Mouse (Mus musculus) CH12.LX (cell line): Measurements from ENCODE around the gene Lcn3. TPM values are rescaled to one million over a fixed set of nuclear protein-coding genes. Genes with fewer than 3 reads are reported as not detected.

ENCODE experiments used
- polyA plus RNA-seq: library from polyadenylated mRNA; unstranded; fragments of >175 nt; gene quantifications from 2 replicates; pipeline ENCODE4 v1.2.1, GENCODE M21; 2012; ENCODE audit warnings: low read depth; ENCODE audit not compliant: insufficient read length
- total RNA-seq, 2 experiments: library from RNA; depleted of rRNA; stranded (reverse); fragments of 300-350 nt in 1 of 2; fragments of >200 nt in 1 of 2; gene quantifications; 2 replicates each; pipeline ENCODE4 v1.2.3; 2012 to 2014

Gene Lcn3
- total and polyA plus RNA-seq, 3 experiments: not detected

Other genes with a start within 250 kb of the Lcn3 start
Only the 20 nearest of the 23 such genes appear.
- 29.2 and 34.9 TPM in 2 replicates for gene Mamdc4, start 190.7 kb upstream of the Lcn3 start, total RNA-seq (2012; rRNA removed)
- gene Mamdc4, start 190.7 kb upstream of the Lcn3 start, total RNA-seq (2014; rRNA removed): 0.65 and 4.4 TPM in 2 replicates
- gene Mamdc4, start 190.7 kb upstream of the Lcn3 start, polyA plus RNA-seq: 4.9 and 11.5 TPM in 2 replicates
- gene Phpt1, start 190.3 kb upstream of the Lcn3 start, total RNA-seq (2012; rRNA removed): 46.6 and 47.2 TPM in 2 replicates
- gene Phpt1, start 190.3 kb upstream of the Lcn3 start, total RNA-seq (2014; rRNA removed): 32.6 and 37.9 TPM in 2 replicates
- 66.9 and 69.7 TPM in 2 replicates for gene Phpt1, start 190.3 kb upstream of the Lcn3 start, polyA plus RNA-seq
- 0.97 and 1.4 TPM in 2 replicates for gene Ajm1, start 183.8 kb upstream of the Lcn3 start, total RNA-seq (2012; rRNA removed)
- gene Ajm1, start 183.8 kb upstream of the Lcn3 start, total RNA-seq (2014; rRNA removed): 0.23 and 0.31 TPM in 2 replicates
- 0.93 and 1.4 TPM in 2 replicates for gene Ajm1, start 183.8 kb upstream of the Lcn3 start, polyA plus RNA-seq
- gene Rabl6, start 157.0 kb upstream of the Lcn3 start, total RNA-seq (2012; rRNA removed): 52.0 and 55.7 TPM in 2 replicates
- 32.2 and 34.6 TPM in 2 replicates for gene Rabl6, start 157.0 kb upstream of the Lcn3 start, total RNA-seq (2014; rRNA removed)
- gene Rabl6, start 157.0 kb upstream of the Lcn3 start, polyA plus RNA-seq: 62.0 and 72.9 TPM in 2 replicates
- gene Ccdc183, start 147.9 kb upstream of the Lcn3 start, total RNA-seq (2012; rRNA removed): not detected in 2 replicates
- gene Ccdc183, start 147.9 kb upstream of the Lcn3 start, total RNA-seq (2014; rRNA removed): not detected in 2 replicates
- gene Ccdc183, start 147.9 kb upstream of the Lcn3 start, polyA plus RNA-seq: 0.13 TPM in 1 of 2 replicates, not detected in the other
- 8.9 and 11.1 TPM in 2 replicates for gene Tmem141, start 143.6 kb upstream of the Lcn3 start, total RNA-seq (2012; rRNA removed)
- 6.5 and 7.7 TPM in 2 replicates for gene Tmem141, start 143.6 kb upstream of the Lcn3 start, total RNA-seq (2014; rRNA removed)
- 5.2 and 6.2 TPM in 2 replicates for gene Tmem141, start 143.6 kb upstream of the Lcn3 start, polyA plus RNA-seq
- not detected in 2 replicates for gene Fcna, start 137.5 kb upstream of the Lcn3 start, total RNA-seq (2012; rRNA removed)
- gene Fcna, start 137.5 kb upstream of the Lcn3 start, total RNA-seq (2014; rRNA removed): not detected in 2 replicates
- not detected in 2 replicates for gene Fcna, start 137.5 kb upstream of the Lcn3 start, polyA plus RNA-seq
- gene Lcn8, start 112.4 kb upstream of the Lcn3 start, total RNA-seq (2012; rRNA removed): not detected in 2 replicates
- not detected in 2 replicates for gene Lcn8, start 112.4 kb upstream of the Lcn3 start, total RNA-seq (2014; rRNA removed)
- not detected in 2 replicates for gene Lcn8, start 112.4 kb upstream of the Lcn3 start, polyA plus RNA-seq
- gene Lcn5, start 107.6 kb upstream of the Lcn3 start, total RNA-seq (2012; rRNA removed): not detected in 2 replicates
- gene Lcn5, start 107.6 kb upstream of the Lcn3 start, total RNA-seq (2014; rRNA removed): not detected in 2 replicates
- not detected in 2 replicates for gene Lcn5, start 107.6 kb upstream of the Lcn3 start, polyA plus RNA-seq
- gene Lcn6, start 88.8 kb upstream of the Lcn3 start, total RNA-seq (2012; rRNA removed): not detected in 2 replicates
- not detected in 2 replicates for gene Lcn6, start 88.8 kb upstream of the Lcn3 start, total RNA-seq (2014; rRNA removed)
- not detected in 2 replicates for gene Lcn6, start 88.8 kb upstream of the Lcn3 start, polyA plus RNA-seq
- gene Lcn10, start 82.8 kb upstream of the Lcn3 start, total RNA-seq (2012; rRNA removed): not detected in 2 replicates
- gene Lcn10, start 82.8 kb upstream of the Lcn3 start, total RNA-seq (2014; rRNA removed): not detected in 2 replicates
- not detected in 2 replicates for gene Lcn10, start 82.8 kb upstream of the Lcn3 start, polyA plus RNA-seq
- gene Obp2a, start 65.5 kb upstream of the Lcn3 start, total RNA-seq (2012; rRNA removed): not detected in 2 replicates
- not detected in 2 replicates for gene Obp2a, start 65.5 kb upstream of the Lcn3 start, total RNA-seq (2014; rRNA removed)
- not detected in 2 replicates for gene Obp2a, start 65.5 kb upstream of the Lcn3 start, polyA plus RNA-seq
- gene Bmyc, start 58.8 kb upstream of the Lcn3 start, total RNA-seq (2012; rRNA removed): 11.2 and 13.7 TPM in 2 replicates
- gene Bmyc, start 58.8 kb upstream of the Lcn3 start, total RNA-seq (2014; rRNA removed): 8.2 and 10.8 TPM in 2 replicates
- 30.5 and 37.2 TPM in 2 replicates for gene Bmyc, start 58.8 kb upstream of the Lcn3 start, polyA plus RNA-seq
- gene Obp2b, start 28.6 kb upstream of the Lcn3 start, total RNA-seq (2012; rRNA removed): not detected in 2 replicates
- not detected in 2 replicates for gene Obp2b, start 28.6 kb upstream of the Lcn3 start, total RNA-seq (2014; rRNA removed)
- gene Obp2b, start 28.6 kb upstream of the Lcn3 start, polyA plus RNA-seq: not detected in 2 replicates
- gene Lcn11, start 11.4 kb downstream of the Lcn3 start, total RNA-seq (2012; rRNA removed): not detected in 2 replicates
- gene Lcn11, start 11.4 kb downstream of the Lcn3 start, total RNA-seq (2014; rRNA removed): not detected in 2 replicates
- gene Lcn11, start 11.4 kb downstream of the Lcn3 start, polyA plus RNA-seq: not detected in 2 replicates
- not detected in 2 replicates for gene Gm13539, start 16.7 kb downstream of the Lcn3 start, total RNA-seq (2012; rRNA removed)
- not detected in 2 replicates for gene Gm13539, start 16.7 kb downstream of the Lcn3 start, total RNA-seq (2014; rRNA removed)
- gene Gm13539, start 16.7 kb downstream of the Lcn3 start, polyA plus RNA-seq: not detected in 2 replicates
- not detected in 2 replicates for gene Glt6d1, start 50.3 kb downstream of the Lcn3 start, total RNA-seq (2012; rRNA removed)
- not detected in 2 replicates for gene Glt6d1, start 50.3 kb downstream of the Lcn3 start, total RNA-seq (2014; rRNA removed)
- gene Glt6d1, start 50.3 kb downstream of the Lcn3 start, polyA plus RNA-seq: not detected in 2 replicates
- gene Lcn9, start 57.6 kb downstream of the Lcn3 start, total RNA-seq (2012; rRNA removed): not detected in 2 replicates
- not detected in 2 replicates for gene Lcn9, start 57.6 kb downstream of the Lcn3 start, total RNA-seq (2014; rRNA removed)
- gene Lcn9, start 57.6 kb downstream of the Lcn3 start, polyA plus RNA-seq: not detected in 2 replicates
- gene Sohlh1, start 81.7 kb downstream of the Lcn3 start, total RNA-seq (2012; rRNA removed): not detected in 2 replicates
- gene Sohlh1, start 81.7 kb downstream of the Lcn3 start, total RNA-seq (2014; rRNA removed): not detected in 2 replicates
- not detected in 2 replicates for gene Sohlh1, start 81.7 kb downstream of the Lcn3 start, polyA plus RNA-seq
- gene Kcnt1, start 98.2 kb downstream of the Lcn3 start, total RNA-seq (2012; rRNA removed): 0.04 TPM in 1 of 2 replicates, not detected in the other
- gene Kcnt1, start 98.2 kb downstream of the Lcn3 start, total RNA-seq (2014; rRNA removed): not detected in 2 replicates
- gene Kcnt1, start 98.2 kb downstream of the Lcn3 start, polyA plus RNA-seq: not detected in 2 replicates